Mouse (Mus musculus) urinary bladder, postnatal 14 days (tissue): Measurements from ENCODE around the gene Sox5.
"Not testable (repeated sequence)": the region's sequence is repeated elsewhere in the genome, so short reads cannot be mapped to it uniquely, and the experiment has no call there.

Experiments used
- DNase-seq: peaks from one replicate; pipeline ENCODE4 v3.0.0; 2021; ENCODE audit warnings: low spot score

Sox5 gene

DNA sequence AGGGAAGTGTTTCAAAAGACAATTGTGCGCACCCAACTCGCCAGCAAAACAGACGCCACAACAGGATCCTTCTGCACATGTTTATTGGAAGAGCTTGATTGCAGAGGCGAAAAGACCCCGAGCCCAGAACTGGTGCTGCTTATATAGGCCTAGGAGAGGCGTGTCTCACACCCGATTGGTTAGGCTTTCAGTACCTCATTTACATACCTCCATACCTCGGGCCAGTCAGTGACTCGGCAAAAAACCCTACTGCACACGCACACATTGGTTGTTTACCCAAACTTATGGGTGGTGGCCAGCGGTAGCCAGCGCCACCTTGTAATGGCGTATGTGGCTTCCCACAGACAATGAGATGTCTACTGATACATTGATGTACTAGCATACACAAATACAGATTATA is 599.3 kb downstream of the Sox5 start:
- not testable (repeated sequence) for DNase-seq

DNA sequence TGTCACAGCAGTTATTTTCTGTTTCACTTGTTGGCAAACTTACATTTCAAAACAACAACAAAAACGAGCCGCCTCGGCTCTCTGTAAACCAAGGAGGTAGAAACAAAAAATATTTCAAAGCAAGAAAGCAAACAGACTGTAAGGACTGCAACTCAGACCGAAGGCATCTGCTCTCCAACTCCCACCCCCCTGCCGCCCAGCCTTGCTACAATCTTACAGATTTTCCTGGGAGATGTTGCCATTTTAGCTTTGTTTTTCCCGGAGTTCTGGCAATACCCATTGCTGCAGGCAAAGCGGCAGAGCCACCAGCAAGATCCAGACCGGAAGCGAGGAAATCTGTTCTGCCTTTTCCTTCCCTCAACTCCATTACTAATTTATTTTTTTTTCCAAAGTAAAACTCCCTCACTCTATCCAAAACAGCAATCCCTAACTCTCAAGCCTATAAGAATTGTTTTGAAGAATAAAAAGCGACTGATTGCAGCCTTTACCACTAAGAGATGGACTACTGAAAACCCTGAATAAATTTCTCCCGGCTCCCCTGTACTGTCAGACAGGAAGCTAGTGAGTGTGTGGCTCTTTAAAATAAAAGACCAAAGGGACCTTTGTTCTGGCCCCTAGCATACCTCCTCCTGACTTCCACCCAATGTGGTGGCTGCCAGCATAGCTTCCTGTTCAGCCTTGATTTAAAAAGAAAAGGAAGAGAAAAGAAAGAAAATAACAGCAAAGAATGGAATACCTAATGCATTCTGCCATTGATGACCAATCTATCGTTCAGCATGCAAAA is 600.5 kb downstream of the Sox5 start:
- no peak for DNase-seq

- no peak for DNase-seq
Observed at GRCm38 (mm10) chr6:144179111-144179510, 602.7 kb downstream of the Sox5 start.

DNA sequence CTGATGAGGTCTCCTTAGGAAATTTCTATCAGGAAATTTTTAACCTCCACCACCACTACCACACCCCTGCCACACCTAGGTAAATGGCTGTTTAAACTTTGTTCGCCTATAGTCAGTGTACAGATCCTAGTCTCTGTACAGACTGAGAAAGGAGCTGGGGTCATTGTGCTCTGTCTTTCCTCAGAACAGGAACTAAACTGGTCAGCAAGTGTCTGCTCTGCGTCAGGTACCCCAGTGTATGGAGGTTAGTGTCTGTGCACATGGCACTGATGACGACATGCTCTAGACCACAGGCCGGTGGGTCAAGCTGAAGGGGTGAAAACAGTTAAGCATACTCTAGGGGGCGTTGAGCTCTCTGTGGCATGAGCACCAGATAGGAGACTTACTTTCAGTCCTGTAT is 605.1 kb downstream of the Sox5 start:
- no peak for DNase-seq

DNA sequence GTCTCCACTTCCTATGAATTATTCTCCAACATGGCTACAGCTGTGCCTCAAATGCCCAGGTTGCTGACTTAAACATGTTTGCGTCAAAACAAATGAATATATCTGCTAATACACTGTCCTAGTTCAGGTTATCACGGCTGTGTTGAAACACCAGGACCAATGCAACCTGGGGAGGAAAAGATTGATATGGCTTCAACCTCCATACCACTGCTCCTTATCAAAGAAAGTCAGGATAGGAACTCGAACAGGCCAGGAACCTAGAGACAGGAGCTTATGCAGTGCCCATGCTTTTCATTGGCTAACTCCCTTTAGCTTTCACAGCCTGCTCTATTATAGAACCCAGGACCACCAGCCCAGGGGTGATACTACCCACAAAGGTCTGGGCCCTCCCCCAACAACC is 606.2 kb downstream of the Sox5 start:
- no peak for DNase-seq

GRCm38 (mm10) chr6:144170541-144170940 is 611.2 kb downstream of the Sox5 start:
- no peak for DNase-seq

DNA sequence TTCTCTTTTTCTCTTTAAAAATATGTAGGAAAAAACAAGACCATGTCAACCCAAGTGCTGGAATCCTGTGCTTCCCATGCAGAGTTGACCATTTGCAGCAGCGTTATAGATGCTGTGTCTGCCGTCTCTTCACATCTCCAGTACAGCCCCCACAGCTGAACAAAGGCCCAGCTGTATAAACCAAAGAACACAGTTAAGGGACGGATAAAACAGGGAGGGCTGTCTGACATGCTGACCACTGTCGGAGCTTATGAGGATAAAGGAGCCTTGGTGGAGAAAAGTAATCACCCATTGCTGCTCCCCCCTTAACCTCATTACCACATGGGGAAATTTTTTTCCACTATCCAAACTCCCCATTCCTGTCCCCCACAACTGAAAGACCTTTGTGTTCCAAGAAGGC is 612.0 kb downstream of the Sox5 start:
- DNase-seq = no peak

DNA sequence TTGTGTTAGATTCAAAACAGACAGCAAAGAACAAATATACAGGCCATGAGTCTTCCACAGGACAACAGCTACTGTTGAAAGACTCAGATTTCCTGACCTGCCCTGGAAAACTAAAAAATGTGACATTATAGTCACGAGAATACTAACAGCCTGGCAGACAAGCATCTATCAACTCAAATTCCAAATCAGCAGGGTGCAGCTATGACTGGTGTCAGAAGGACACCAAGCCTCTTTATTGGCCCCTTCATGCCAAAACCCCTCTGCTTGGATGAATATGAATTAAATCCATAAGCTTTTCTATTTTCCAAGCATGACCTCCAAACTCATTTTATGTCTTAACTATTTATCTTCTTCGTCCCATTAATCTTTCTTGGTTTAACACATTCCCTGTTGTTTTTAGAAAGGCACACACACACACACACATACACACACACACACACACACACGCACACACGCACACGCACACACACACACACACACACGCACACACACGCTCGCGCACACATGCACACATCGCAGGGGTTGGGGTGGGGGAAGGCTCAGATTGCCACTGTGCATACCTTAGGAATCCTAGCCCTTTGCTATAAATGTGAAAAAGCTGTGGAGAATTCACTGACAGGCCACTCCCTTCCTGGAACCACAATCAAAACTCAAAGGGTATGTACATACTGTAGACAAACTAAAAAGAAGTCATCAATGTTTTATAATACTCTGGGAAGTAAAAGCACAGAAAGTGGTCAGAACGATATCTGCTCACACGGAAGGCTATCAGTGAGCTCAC is 612.9 kb downstream of the Sox5 start:
- no peak for DNase-seq

DNA sequence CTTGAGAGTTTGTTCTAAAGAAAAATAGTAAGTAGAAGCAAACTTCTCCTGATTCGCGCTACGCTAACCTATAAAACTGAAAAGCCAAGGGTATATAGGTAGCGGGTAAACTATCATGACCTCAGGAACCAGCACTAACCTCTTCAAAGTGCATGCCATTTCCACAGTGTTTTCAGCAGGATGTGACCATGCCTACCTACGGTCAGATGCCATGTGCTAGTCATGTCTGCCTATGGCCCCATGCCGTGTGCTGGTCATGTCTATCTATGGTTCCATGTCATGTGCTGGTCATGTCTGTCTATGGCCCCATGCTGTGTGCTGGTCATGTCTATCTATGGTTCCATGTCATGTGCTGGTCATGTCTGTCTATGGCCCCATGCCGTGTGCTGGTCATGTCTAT is 614.7 kb downstream of the Sox5 start:
- DNase-seq = no peak

- no peak for DNase-seq
Observed at GRCm38 (mm10) chr6:144166651-144167050, 615.1 kb downstream of the Sox5 start.

GRCm38 (mm10) chr6:144166104-144166503 is 615.7 kb downstream of the Sox5 start:
- DNase-seq = no peak

DNA sequence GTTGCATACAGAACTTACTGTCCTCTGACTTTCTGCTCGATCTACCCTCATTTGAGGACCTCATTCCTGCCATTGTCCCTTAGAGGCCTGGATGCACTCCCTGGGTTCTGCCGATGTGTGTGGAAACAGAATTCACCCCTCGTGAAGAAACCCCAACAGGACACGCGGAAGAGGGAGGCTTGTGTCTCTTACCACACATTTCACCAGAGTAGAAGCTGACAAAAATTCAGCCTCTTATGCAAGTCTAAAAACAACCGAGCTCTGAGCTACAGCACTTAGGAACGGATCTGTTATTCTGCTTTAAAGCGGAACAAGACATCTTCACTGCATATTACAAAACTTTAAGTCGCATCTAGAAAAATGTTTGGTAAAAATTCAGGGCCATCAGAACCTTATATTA is 618.3 kb downstream of the Sox5 start:
- DNase-seq = no peak

GRCm38 (mm10) chr6:144158637-144159036 is 623.1 kb downstream of the Sox5 start:
- no peak for DNase-seq

- no peak for DNase-seq
Observed at GRCm38 (mm10) chr6:144154892-144155424, 626.8 kb downstream of the Sox5 start.

DNA sequence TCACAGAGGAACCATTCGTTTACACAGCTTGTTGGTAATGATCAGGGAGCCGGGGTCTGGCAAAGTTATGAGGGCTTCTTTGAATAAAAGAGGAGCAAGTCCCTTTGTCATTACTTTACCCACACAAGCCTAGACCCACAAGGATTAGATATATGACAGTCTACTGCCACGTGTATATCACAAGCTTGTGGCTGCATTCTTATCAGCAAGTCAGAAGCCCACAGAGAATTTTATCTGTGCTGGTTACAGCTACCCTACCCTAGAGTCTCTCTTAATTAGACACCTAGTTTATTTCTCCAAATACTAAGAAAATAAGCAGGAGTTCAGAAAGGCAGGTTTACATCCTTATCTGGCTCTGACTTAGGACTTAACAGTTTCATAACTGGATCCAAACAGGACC is 629.8 kb downstream of the Sox5 start:
- DNase-seq = no peak

- DNase-seq = no peak
Observed at GRCm38 (mm10) chr6:144151075-144151474, 630.7 kb downstream of the Sox5 start.

DNA sequence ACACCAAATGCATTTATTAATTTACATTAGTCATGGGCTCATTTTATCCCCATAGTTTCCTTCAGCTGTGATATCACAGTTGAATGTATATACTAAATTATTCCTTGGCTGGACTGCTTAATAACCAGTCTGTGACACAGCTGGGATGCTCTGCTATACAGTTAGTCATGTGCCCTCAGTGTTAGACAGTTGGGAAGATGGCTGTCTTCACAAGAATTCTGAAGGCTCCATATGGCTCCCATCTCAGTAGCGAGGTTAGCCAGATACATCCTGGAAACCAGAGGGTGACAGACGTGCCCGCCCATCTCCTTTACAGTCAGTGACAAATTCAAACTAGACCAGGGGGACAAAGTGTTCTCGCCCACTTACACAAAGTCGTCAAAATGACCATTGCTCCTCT is 644.4 kb downstream of the Sox5 start:
- DNase-seq = no peak

DNA sequence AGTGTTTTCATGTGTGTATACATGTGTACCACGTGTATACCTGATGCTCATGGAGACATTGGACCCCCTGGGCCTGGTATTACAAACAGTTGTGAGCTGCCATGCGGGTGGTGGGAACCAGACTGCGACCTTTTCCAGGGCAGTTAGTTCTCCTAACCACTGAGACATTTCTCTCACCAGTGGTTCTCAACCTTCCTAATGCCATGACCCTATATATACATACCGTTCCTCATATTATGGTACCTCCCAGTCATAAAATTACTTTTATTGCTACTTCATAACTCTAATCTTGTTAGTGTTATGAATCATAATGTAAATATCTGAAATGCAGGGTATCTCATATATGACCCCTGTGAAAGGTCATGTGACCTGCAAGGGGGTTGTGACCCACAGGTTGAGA is 644.9 kb downstream of the Sox5 start:
- no peak for DNase-seq

DNA sequence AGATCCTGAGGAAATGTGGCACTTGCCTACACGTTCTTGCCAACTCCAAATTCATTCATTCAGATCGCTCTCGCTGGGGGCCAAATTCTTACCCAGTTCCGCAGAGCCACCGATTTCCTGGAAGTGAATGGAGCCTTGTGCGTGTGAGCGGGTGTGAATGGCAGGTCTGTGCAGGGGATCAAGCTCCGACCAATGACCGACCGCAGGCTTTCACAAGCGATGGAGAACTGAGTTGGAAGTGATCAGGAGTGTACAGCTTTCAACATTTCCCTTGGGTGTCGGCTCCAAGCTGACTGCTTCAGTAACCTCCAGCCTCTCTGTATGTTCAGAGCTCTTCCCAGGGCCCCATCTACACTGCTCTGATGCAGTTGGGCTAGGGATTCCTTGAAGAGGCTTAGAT is 651.9 kb downstream of the Sox5 start:
- no peak for DNase-seq

DNA sequence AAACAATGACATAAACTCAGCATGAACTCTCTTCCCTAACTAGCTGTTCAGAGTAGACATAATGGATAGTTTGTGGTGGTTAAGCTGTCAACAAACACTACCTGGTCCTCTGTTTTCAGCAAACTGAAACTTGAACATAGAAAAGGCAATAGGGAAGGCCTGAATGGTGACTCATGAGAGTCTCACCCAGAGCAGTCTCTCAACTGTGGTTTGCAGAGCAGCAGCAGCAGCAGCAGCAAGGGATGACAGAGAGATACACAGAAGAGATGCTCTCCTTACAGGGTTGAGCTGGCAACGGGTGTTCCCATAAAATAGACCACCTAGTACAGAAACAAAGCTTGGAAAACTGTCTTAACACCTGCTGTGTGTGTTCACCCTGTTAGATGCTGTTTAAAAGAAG is 661.8 kb downstream of the Sox5 start:
- no peak for DNase-seq

GRCm38 (mm10) chr6:144116646-144117045 is 665.1 kb downstream of the Sox5 start:
- no peak for DNase-seq

GRCm38 (mm10) chr6:144111561-144111960 is 670.2 kb downstream of the Sox5 start:
- DNase-seq = no peak

DNA sequence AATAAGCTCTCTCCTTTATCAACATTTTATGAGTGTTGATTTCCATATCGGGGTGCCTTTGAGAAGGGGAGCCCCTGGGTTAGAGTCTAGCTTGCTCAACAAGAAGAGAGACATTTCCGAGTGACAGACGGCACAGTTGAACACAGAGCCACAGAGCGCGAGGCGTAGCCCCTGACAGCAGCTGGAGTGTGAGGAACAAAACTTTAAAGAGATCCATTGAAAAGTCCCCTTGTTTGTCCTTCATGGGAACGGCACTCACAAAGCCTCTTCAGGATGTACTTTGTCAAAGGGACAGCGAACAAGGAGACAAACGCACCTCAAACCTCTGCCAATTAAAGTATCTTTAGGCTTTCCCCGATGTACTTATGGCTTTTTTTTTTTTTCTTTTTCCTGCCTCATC is 674.9 kb downstream of the Sox5 start:
- DNase-seq = no peak
